Mouse (Mus musculus): Measurements from ENCODE around the gene Tma16. TPM values are rescaled to one million over a fixed set of nuclear protein-coding genes. Genes with fewer than 3 reads are reported as not detected.

Tma16 gene
- polyA plus RNA-seq, 1 experiment, result 4.7 TPM

GRCm38 (mm10) chr8:66469821-66470220, 16.5 kb downstream of the Tma16 start:
- Histone ChIP-seq H3ac (ENCODE audit: control insufficient read depth, insufficient read length, low read depth) (no peak overlapping the region), H3K4me3 (ENCODE audit: insufficient read depth, poor library complexity, severe bottlenecking) (no peak overlapping the region), H3K36me3 (ENCODE audit: control insufficient read depth, insufficient read depth) (peaks cover under 1% of the 10 kb centered on the region), H3K27me3 (ENCODE audit: control insufficient read depth, insufficient read depth, insufficient read length) (no peaks in the 10 kb centered on the region), H3K79me2 (ENCODE audit: control insufficient read depth, insufficient read depth) (no peaks in the 10 kb centered on the region), H3K79me3 (ENCODE audit: low read depth) (no peaks in the 10 kb centered on the region)
- TF ChIP-seq FOSL1 (IDR thresholded peaks at IDR 0.05; ENCODE audit: insufficient read depth, low read length, poor library complexity, severe bottlenecking) (no peak), USF1 (IDR thresholded peaks at IDR 0.05; ENCODE audit: low read depth) (no peak), MYOG (IDR thresholded peaks at IDR 0.05; ENCODE audit: control insufficient read depth, extremely low read depth, insufficient read length) (no peak), CTCF (IDR thresholded peaks at IDR 0.05; ENCODE audit: control insufficient read depth, insufficient read depth, insufficient read length) (no peak), MYOD1 (IDR thresholded peaks at IDR 0.05; ENCODE audit: control insufficient read depth, insufficient read length, low read depth) (no peak), CEBPB (IDR thresholded peaks at IDR 0.05; ENCODE audit: low read depth) (no peak), MAX (IDR thresholded peaks at IDR 0.05) (no peak)

DNA sequence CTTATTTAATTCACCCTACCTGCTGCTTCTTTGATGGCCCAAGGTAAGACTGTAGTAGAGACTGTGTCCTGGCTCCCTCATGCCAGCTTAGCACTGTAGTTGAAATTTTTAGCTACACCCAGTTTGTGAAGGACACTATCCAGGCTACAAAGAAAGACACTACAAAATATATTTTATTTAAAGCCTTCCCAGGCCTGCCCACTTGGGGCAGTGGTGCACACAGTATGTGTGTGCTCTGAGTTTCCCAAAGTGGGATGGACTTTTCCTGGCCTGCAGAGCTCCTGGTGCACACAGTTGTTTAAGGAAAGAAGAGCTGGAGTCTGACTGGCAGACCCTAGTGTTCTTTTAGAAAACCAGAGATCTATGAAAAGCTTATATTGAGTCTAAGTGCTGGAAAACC, 29.3 kb downstream of the Tma16 start:
- Histone ChIP-seq H3ac (ENCODE audit: control insufficient read depth, insufficient read length, low read depth) (no peak overlapping the region), H3K4me3 (ENCODE audit: insufficient read depth, poor library complexity, severe bottlenecking) (no peak overlapping the region), H3K27me3 (ENCODE audit: control insufficient read depth, insufficient read depth, insufficient read length) (no peaks in the 10 kb centered on the region), H3K79me3 (ENCODE audit: low read depth) (no peaks in the 10 kb centered on the region), H3K36me3 (ENCODE audit: control insufficient read depth, insufficient read depth) (no peaks in the 10 kb centered on the region), H3K79me2 (ENCODE audit: control insufficient read depth, insufficient read depth) (no peaks in the 10 kb centered on the region)
- TF ChIP-seq CTCF (IDR thresholded peaks at IDR 0.05; ENCODE audit: control insufficient read depth, insufficient read depth, insufficient read length) (no peak), FOSL1 (IDR thresholded peaks at IDR 0.05; ENCODE audit: insufficient read depth, low read length, poor library complexity, severe bottlenecking) (no peak), CEBPB (IDR thresholded peaks at IDR 0.05; ENCODE audit: low read depth) (no peak)

DNA sequence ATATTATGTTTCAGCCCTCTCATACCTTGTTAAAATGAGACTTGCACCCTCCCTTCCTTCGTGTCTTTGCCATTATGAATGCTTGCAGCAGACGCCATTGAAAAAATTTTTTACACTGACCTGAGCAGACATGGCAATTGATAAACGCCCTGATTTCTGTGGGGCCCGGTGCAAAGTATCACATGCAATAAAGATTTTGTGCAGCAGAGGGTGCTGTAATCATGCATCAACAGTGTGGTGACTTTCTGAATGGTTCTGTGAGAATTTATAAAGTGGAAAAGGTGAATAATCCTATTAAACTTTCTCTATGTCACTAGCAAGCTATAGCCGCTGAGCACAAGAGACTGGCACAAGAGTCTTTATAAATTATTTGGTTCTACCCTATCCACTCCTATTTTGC, 35.6 kb downstream of the Tma16 start:
- no peak for TF ChIP-seq MYOG (IDR thresholded peaks at IDR 0.05; ENCODE audit: control insufficient read depth, extremely low read depth, insufficient read length)
- TF ChIP-seq CTCF (IDR thresholded peaks at IDR 0.05; ENCODE audit: control insufficient read depth, insufficient read depth, insufficient read length), result peak; percentile 10
- TF ChIP-seq USF1 (IDR thresholded peaks at IDR 0.05; ENCODE audit: low read depth), result no peak
- TF ChIP-seq MAX (IDR thresholded peaks at IDR 0.05), result no peak
- Histone ChIP-seq H3K79me3 (ENCODE audit: low read depth) (no peaks in the 10 kb centered on the region), H3K79me2 (ENCODE audit: control insufficient read depth, insufficient read depth) (no peaks in the 10 kb centered on the region), H3K4me3 (ENCODE audit: insufficient read depth, poor library complexity, severe bottlenecking) (no peak overlapping the region), H3K36me3 (ENCODE audit: control insufficient read depth, insufficient read depth) (no peaks in the 10 kb centered on the region), H3ac (ENCODE audit: control insufficient read depth, insufficient read length, low read depth) (no peak overlapping the region), H3K27me3 (ENCODE audit: control insufficient read depth, insufficient read depth, insufficient read length) (no peaks in the 10 kb centered on the region)

- H3K4me3 ChIP-seq (ENCODE audit: insufficient read depth, poor library complexity, severe bottlenecking), result no peak overlapping the region
- H3K36me3 ChIP-seq (ENCODE audit: control insufficient read depth, insufficient read depth), result no peaks in the 10 kb centered on the region
- H3K79me3 ChIP-seq (ENCODE audit: low read depth), result no peaks in the 10 kb centered on the region
- H3K79me2 ChIP-seq (ENCODE audit: control insufficient read depth, insufficient read depth), result no peaks in the 10 kb centered on the region
- H3K27me3 ChIP-seq (ENCODE audit: control insufficient read depth, insufficient read depth, insufficient read length), result no peaks in the 10 kb centered on the region
- TF ChIP-seq CEBPB (IDR thresholded peaks at IDR 0.05; ENCODE audit: low read depth) (no peak), FOSL1 (IDR thresholded peaks at IDR 0.05; ENCODE audit: insufficient read depth, low read length, poor library complexity, severe bottlenecking) (no peak), CTCF (IDR thresholded peaks at IDR 0.05; ENCODE audit: control insufficient read depth, insufficient read depth, insufficient read length) (no peak), USF1 (IDR thresholded peaks at IDR 0.05; ENCODE audit: low read depth) (no peak), MYOD1 (IDR thresholded peaks at IDR 0.05; ENCODE audit: control insufficient read depth, insufficient read length, low read depth) (no peak)
- H3ac ChIP-seq (ENCODE audit: control insufficient read depth, insufficient read length, low read depth), result no peak overlapping the region
These were observed 41.0 kb downstream of the Tma16 start for GRCm38 (mm10) chr8:66445351-66445750.

DNA sequence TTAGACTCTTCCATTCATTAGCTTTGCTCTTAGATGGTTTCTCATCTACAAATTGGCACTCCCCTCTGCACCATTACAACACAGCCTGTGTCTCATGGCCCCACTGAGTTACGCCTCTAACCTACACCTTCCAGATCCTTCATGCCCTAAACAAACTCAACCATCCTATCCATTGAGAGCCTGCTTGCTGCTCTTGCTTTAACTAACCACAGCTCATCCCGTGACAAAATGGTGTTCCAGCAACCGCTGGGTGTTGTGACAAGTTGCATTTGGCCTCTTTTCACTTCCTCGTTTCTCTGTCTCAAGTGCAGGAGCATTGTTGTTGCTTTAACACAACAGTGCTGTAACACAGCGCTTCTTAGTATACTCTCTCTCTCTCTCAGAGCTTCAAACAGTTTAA, 42.2 kb downstream of the Tma16 start:
- Histone ChIP-seq H3K79me2 (ENCODE audit: control insufficient read depth, insufficient read depth) (no peaks in the 10 kb centered on the region), H3K36me3 (ENCODE audit: control insufficient read depth, insufficient read depth) (no peaks in the 10 kb centered on the region), H3K27me3 (ENCODE audit: control insufficient read depth, insufficient read depth, insufficient read length) (no peaks in the 10 kb centered on the region), H3ac (ENCODE audit: control insufficient read depth, insufficient read length, low read depth) (no peak overlapping the region), H3K79me3 (ENCODE audit: low read depth) (no peaks in the 10 kb centered on the region), H3K4me3 (ENCODE audit: insufficient read depth, poor library complexity, severe bottlenecking) (no peak overlapping the region)
- no peak for TF ChIP-seq MYOG (IDR thresholded peaks at IDR 0.05; ENCODE audit: control insufficient read depth, extremely low read depth, insufficient read length)
- no peak for TF ChIP-seq USF1 (IDR thresholded peaks at IDR 0.05; ENCODE audit: low read depth)
- no peak for TF ChIP-seq MYOD1 (IDR thresholded peaks at IDR 0.05; ENCODE audit: control insufficient read depth, insufficient read length, low read depth)
- no peak for TF ChIP-seq CTCF (IDR thresholded peaks at IDR 0.05; ENCODE audit: control insufficient read depth, insufficient read depth, insufficient read length)
- TF ChIP-seq MAX (IDR thresholded peaks at IDR 0.05), result no peak
- TF ChIP-seq CEBPB (IDR thresholded peaks at IDR 0.05; ENCODE audit: low read depth), result no peak
- TF ChIP-seq FOSL1 (IDR thresholded peaks at IDR 0.05; ENCODE audit: insufficient read depth, low read length, poor library complexity, severe bottlenecking), result no peak

- Histone ChIP-seq H3K27me3 (ENCODE audit: control insufficient read depth, insufficient read depth, insufficient read length) (no peaks in the 10 kb centered on the region), H3K79me2 (ENCODE audit: control insufficient read depth, insufficient read depth) (no peaks in the 10 kb centered on the region), H3ac (ENCODE audit: control insufficient read depth, insufficient read length, low read depth) (no peak overlapping the region), H3K36me3 (ENCODE audit: control insufficient read depth, insufficient read depth) (no peaks in the 10 kb centered on the region), H3K4me3 (ENCODE audit: insufficient read depth, poor library complexity, severe bottlenecking) (no peak overlapping the region), H3K79me3 (ENCODE audit: low read depth) (no peaks in the 10 kb centered on the region)
- TF ChIP-seq CEBPB (IDR thresholded peaks at IDR 0.05; ENCODE audit: low read depth), result no peak
- no peak for TF ChIP-seq CTCF (IDR thresholded peaks at IDR 0.05; ENCODE audit: control insufficient read depth, insufficient read depth, insufficient read length)
- no peak for TF ChIP-seq FOSL1 (IDR thresholded peaks at IDR 0.05; ENCODE audit: insufficient read depth, low read length, poor library complexity, severe bottlenecking)
- no peak for TF ChIP-seq USF1 (IDR thresholded peaks at IDR 0.05; ENCODE audit: low read depth)
- no peak for TF ChIP-seq MYOG (IDR thresholded peaks at IDR 0.05; ENCODE audit: control insufficient read depth, extremely low read depth, insufficient read length)
- no peak for TF ChIP-seq MYOD1 (IDR thresholded peaks at IDR 0.05; ENCODE audit: control insufficient read depth, insufficient read length, low read depth)
- TF ChIP-seq MAX (IDR thresholded peaks at IDR 0.05), result no peak
These were observed 43.6 kb downstream of the Tma16 start for GRCm38 (mm10) chr8:66442778-66443177.

All from C2C12 (cell line).